Mouse (Mus musculus): ENCODE measurements around the gene Pttg1ip. TPM values are rescaled to one million over a fixed set of nuclear protein-coding genes. Genes with fewer than 3 reads are reported as not detected.

Gene Pttg1ip
- total RNA-seq, 2 experiments from 2014 or later, result 68.2 to 69.0 TPM

- DNase-seq, result no peak
Measured at GRCm38 (mm10) chr10:77608589-77608988, 27.1 kb downstream of the Pttg1ip start.

- DNase-seq, result no peak
Measured at GRCm38 (mm10) chr10:77610221-77610961, 28.9 kb downstream of the Pttg1ip start.

GRCm38 (mm10) chr10:77613409-77613808 is 31.9 kb downstream of the Pttg1ip start:
- DNase-seq, result no peak

GRCm38 (mm10) chr10:77615647-77616046 is 34.1 kb downstream of the Pttg1ip start:
- DNase-seq, result no peak

GRCm38 (mm10) chr10:77616166-77616565 is 34.6 kb downstream of the Pttg1ip start:
- DNase-seq, result no peak

GRCm38 (mm10) chr10:77616926-77617325 is 35.4 kb downstream of the Pttg1ip start:
- no peak for DNase-seq

GRCm38 (mm10) chr10:77621546-77621945 is 40.0 kb downstream of the Pttg1ip start:
- no peak for DNase-seq

- DNase-seq, result peak; percentile 89 to 90
Measured at GRCm38 (mm10) chr10:77622055-77622988, 40.8 kb downstream of the Pttg1ip start, which contains the start of gene Ube2g2. TSS of gene Ube2g2 (plus strand) at chr10:77622275.

- peak; percentile 47 to 68 for DNase-seq
Measured at GRCm38 (mm10) chr10:77623069-77623492, 41.6 kb downstream of the Pttg1ip start.

- no peak for DNase-seq
Measured at GRCm38 (mm10) chr10:77623639-77624400, 42.3 kb downstream of the Pttg1ip start.

- DNase-seq, result peak; percentile 48 to 66
Measured at GRCm38 (mm10) chr10:77624570-77624995, 43.1 kb downstream of the Pttg1ip start.

GRCm38 (mm10) chr10:77626036-77626435 is 44.5 kb downstream of the Pttg1ip start:
- DNase-seq, result no peak

- no peak for DNase-seq
Measured at GRCm38 (mm10) chr10:77626591-77626990, 45.1 kb downstream of the Pttg1ip start.

- peak; percentile 73 to 81 for DNase-seq
Measured at GRCm38 (mm10) chr10:77627497-77627896, 46.0 kb downstream of the Pttg1ip start.

- no peak for DNase-seq
Measured at GRCm38 (mm10) chr10:77629163-77629562, 47.6 kb downstream of the Pttg1ip start.

GRCm38 (mm10) chr10:77629970-77630369 is 48.5 kb downstream of the Pttg1ip start:
- DNase-seq, result no peak

GRCm38 (mm10) chr10:77634016-77634415 is 52.5 kb downstream of the Pttg1ip start:
- no peak for DNase-seq

- DNase-seq, result no peak
Measured at GRCm38 (mm10) chr10:77634452-77635231, 53.1 kb downstream of the Pttg1ip start.

- DNase-seq, result no peak
Measured at GRCm38 (mm10) chr10:77636234-77636922, 54.9 kb downstream of the Pttg1ip start.

GRCm38 (mm10) chr10:77638956-77639355 is 57.4 kb downstream of the Pttg1ip start:
- no peak for DNase-seq

- no peak for DNase-seq
Measured at GRCm38 (mm10) chr10:77643160-77643559, 61.6 kb downstream of the Pttg1ip start.

Measured in layer of hippocampus, postnatal 36 days (tissue).